In genomic region chr9:21806976-21807375, GRCm38 (mm10) we compare ENCODE assay signal across 18 mouse cellular contexts. TPM values are rescaled to one million over a fixed set of nuclear protein-coding genes. Genes with fewer than 3 reads are reported as not detected.
"Had no signal": no experiment of that assay in that cellular context is flagged by ENCODE, and none has a peak within 500 bp of the region (broad histone marks: within the 10 kb centered on the region; RNA-seq: fewer than 3 reads in every experiment).

No protein-coding gene starts in this region.

- H3K27me3 ChIP-seq: limb, embryonic 15.5 days; midbrain, embryonic 12.5 days; neural tube, embryonic 13.5 days had no signal

- H3K9me3 ChIP-seq: limb, embryonic 15.5 days; midbrain, embryonic 12.5 days; neural tube, embryonic 13.5 days had no signal

- H3K9ac ChIP-seq: limb, embryonic 15.5 days; lung, embryonic 14.5 days; midbrain, embryonic 12.5 days; neural tube, embryonic 13.5 days had no signal

- H3K27ac ChIP-seq: kidney, postnatal 0 days; left cerebral cortex, adult 2 months; limb, embryonic 15.5 days; midbrain, embryonic 12.5 days; neural tube, embryonic 13.5 days; stomach, postnatal 0 days had no signal

- H3K4me2 ChIP-seq: limb, embryonic 15.5 days; lung, embryonic 14.5 days; midbrain, embryonic 12.5 days; neural tube, embryonic 13.5 days had no signal

- H3K36me3 ChIP-seq: midbrain, embryonic 12.5 days; neural tube, embryonic 13.5 days had no signal

- H3K4me3 ChIP-seq: left cerebral cortex, adult 2 months; limb, embryonic 15.5 days; midbrain, embryonic 12.5 days; neural tube, embryonic 13.5 days had no signal

- ATAC-seq: inflammation-experienced regulatory T-cells, adult 6 months; intestine, postnatal 0 days; midbrain, embryonic 16.5 days had no signal

- DNase-seq: kidney, adult 9 months; kidney, postnatal 4 days; lung, embryonic 14.5 days; lung, postnatal 14 days; thymus, postnatal 4 days had no signal

- H3K4me1 ChIP-seq: midbrain, embryonic 12.5 days had no signal

RNA-seq across cellular contexts. Expression of gene Kank2, which starts 8.4 kb away (rescaled TPM):
- polyA plus RNA-seq: inflammation-experienced regulatory T-cells, adult 6 months had no signal

RNA-seq across cellular contexts. Expression of gene Angptl8, which starts 28.3 kb away (rescaled TPM):
- total RNA-seq: layer of hippocampus, adult 8-10 months; layer of hippocampus, postnatal 14 days; left cerebral cortex, adult 2 months; left cerebral cortex, postnatal 25 days; megakaryocyte-erythroid progenitor cell, adult 5-6 weeks had no signal
- polyA plus RNA-seq: inflammation-experienced regulatory T-cells, adult 6 months had no signal
